Mouse (Mus musculus): Measurements from ENCODE around the gene Emx1.
"Not testable (repeated sequence)": the region's sequence is repeated elsewhere in the genome, so short reads cannot be mapped to it uniquely, and the experiment has no call there.

DNA sequence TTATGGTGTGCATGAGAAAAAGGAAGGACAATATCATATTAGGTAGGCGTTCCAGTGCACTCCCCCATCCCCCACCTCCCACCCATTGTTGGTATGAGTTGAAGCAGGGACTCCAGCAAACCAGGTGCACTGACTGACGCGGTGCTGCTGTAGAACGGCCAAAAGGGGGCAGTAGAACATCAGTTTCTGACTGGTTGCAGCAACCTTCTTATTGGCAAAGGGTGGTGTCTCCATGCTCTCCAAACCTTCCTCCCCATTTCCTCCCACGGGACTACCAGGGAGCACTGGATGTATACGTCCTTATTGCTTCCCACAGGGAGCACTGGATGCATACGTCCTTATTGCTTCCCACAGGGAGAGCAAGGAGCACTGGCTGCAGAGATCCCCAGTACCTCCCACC, 46.2 kb upstream of the Emx1 start:
- TF ChIP-seq CTCF (IDR thresholded peaks at IDR 0.05; ENCODE audit: insufficient read depth, low read length) = peak; percentile 69
- not testable (repeated sequence) for TF ChIP-seq POLR2A (IDR thresholded peaks at IDR 0.05; ENCODE audit: borderline replicate concordance, extremely low read depth, low read depth, low read length)
